Mouse (Mus musculus) embryonic facial prominence, embryonic 14.5 days (tissue): ENCODE measurements at regions not wholly inside any gene's neighbourhood (a gene's known extent, or its start where the extent isn't known, plus 50 kb on each side); places are given as distances from the start of the nearest gene placed in this dataset.
A peak's percentile ranks its signal among the peaks of the same experiment; 100 is the strongest.
"Not testable (repeated sequence)": the region's sequence is repeated elsewhere in the genome, so short reads cannot be mapped to it uniquely, and the experiment has no call there.

ENCODE experiments used
- ATAC-seq: fragments of 200-750 bp; cut with Nextera tagmentation; 2 replicates; pipeline ENCODE4 v1.8.0; 2017; ENCODE audit warnings: low read depth, moderate number of reproducible peaks, moderate TSS enrichment
- DNase-seq: peaks from one replicate; pipeline ENCODE4 v3.0.0-alpha.2; 2015; ENCODE audit warnings: low spot score
- H3K27ac ChIP-seq: fragments of 300-500 bp; sonication (generic); replicated peaks from 2 replicates; pipeline ENCODE4 v1.5.1; 2014; ENCODE audit warnings: low read depth, mild to moderate bottlenecking, low read length, moderate library complexity
- H3K27me3 ChIP-seq: fragments of 300-500 bp; sonication (generic); replicated peaks from 2 replicates; pipeline ENCODE4 v1.6.1; 2014; ENCODE audit warnings: low read length; ENCODE audit not compliant: control insufficient read depth, insufficient read depth
- H3K36me3 ChIP-seq: fragments of 300-500 bp; sonication (generic); 2 replicates; pipeline ENCODE4 v1.6.1; 2014; ENCODE audit warnings: low read length, mixed read lengths; ENCODE audit not compliant: control insufficient read depth, insufficient read depth
- H3K4me1 ChIP-seq: fragments of 300-500 bp; sonication (generic); 2 replicates; pipeline ENCODE4 v1.6.1; 2014; ENCODE audit warnings: antibody characterized with exemption, low read length; ENCODE audit not compliant: control insufficient read depth, insufficient read depth
- H3K4me2 ChIP-seq: fragments of 300-500 bp; sonication (generic); 2 replicates; pipeline ENCODE4 v1.6.1; 2014; ENCODE audit warnings: low read depth, mild to moderate bottlenecking, low read length, moderate library complexity, mixed read lengths
- H3K4me3 ChIP-seq: fragments of 300-500 bp; sonication (generic); 2 replicates; pipeline ENCODE4 v1.5.1; 2014; ENCODE audit warnings: low read depth, mild to moderate bottlenecking, low read length
- H3K9ac ChIP-seq: fragments of 300-500 bp; sonication (generic); 2 replicates; pipeline ENCODE4 v1.6.1; 2014; ENCODE audit warnings: low read depth, mild to moderate bottlenecking, low read length, moderate library complexity, mixed read lengths
- H3K9me3 ChIP-seq: fragments of 300-500 bp; sonication (generic); 2 replicates; pipeline ENCODE4 v1.6.1; 2016; ENCODE audit warnings: low read length; ENCODE audit not compliant: control insufficient read depth
- WGBS: fragments of 180-500 bp; shearing (Covaris S2); extraction: QIAGEN DNeasy Blood & Tissue Kit; methylation state at CpG from one replicate; pipeline ENCODE4 v1.1.7; 2014; 5-methylcytosine and 5-hydroxymethylcytosine counted together

- whole genome bisulfite sequencing: 95% methylated on average over 2 of the region's 2 CpGs
- Histone ChIP-seq H3K4me1 (no peaks in the 10 kb centered on the region), H3K9ac (no peak overlapping the region), H3K36me3 (no peaks in the 10 kb centered on the region), H3K27ac (no peak overlapping the region), H3K9me3 (no peaks in the 10 kb centered on the region), H3K4me3 (no peak overlapping the region), H3K4me2 (no peak overlapping the region), H3K27me3 (no peaks in the 10 kb centered on the region)
- DNase-seq (no peak), ATAC-seq (no peak)
Measured at GRCm38 (mm10) chr8:35087070-35087469, 678.5 kb upstream of the Gm19410 start.

- Histone ChIP-seq H3K4me1 (no peaks in the 10 kb centered on the region), H3K27ac (no peak overlapping the region), H3K27me3 (no peaks in the 10 kb centered on the region), H3K4me2 (no peak overlapping the region), H3K9me3 (no peaks in the 10 kb centered on the region), H3K9ac (no peak overlapping the region), H3K4me3 (no peak overlapping the region), H3K36me3 (no peaks in the 10 kb centered on the region)
- no peak for ATAC-seq
- peak; percentile 8 for DNase-seq
- 69% methylated on average over 18 of the region's 18 CpGs for WGBS
Measured at GRCm38 (mm10) chr8:35088380-35089244, 677.0 kb upstream of the Gm19410 start.

GRCm38 (mm10) chr8:35089519-35089918, 676.1 kb upstream of the Gm19410 start:
- no peak overlapping the region for H3K9ac ChIP-seq
- no peak for DNase-seq
- H3K9me3 ChIP-seq: no peaks in the 10 kb centered on the region
- no peaks in the 10 kb centered on the region for H3K4me1 ChIP-seq
- no peak overlapping the region for H3K4me3 ChIP-seq
- no peak overlapping the region for H3K4me2 ChIP-seq
- 94% methylated on average over 8 of the region's 8 CpGs for WGBS
- no peaks in the 10 kb centered on the region for H3K36me3 ChIP-seq
- H3K27me3 ChIP-seq: no peaks in the 10 kb centered on the region
- ATAC-seq: no peak
- H3K27ac ChIP-seq: no peak overlapping the region

GRCm38 (mm10) chr8:35101701-35102100, 663.9 kb upstream of the Gm19410 start:
- ATAC-seq (no peak), DNase-seq (no peak)
- H3K4me3 ChIP-seq: no peak overlapping the region
- no peaks in the 10 kb centered on the region for H3K27me3 ChIP-seq
- no peak overlapping the region for H3K9ac ChIP-seq
- H3K9me3 ChIP-seq: no peaks in the 10 kb centered on the region
- no peaks in the 10 kb centered on the region for H3K36me3 ChIP-seq
- H3K4me2 ChIP-seq: no peak overlapping the region
- H3K27ac ChIP-seq: no peak overlapping the region
- H3K4me1 ChIP-seq: no peaks in the 10 kb centered on the region
- 68% methylated on average over 5 of the region's 5 CpGs for WGBS

- H3K4me2 ChIP-seq, H3K9ac ChIP-seq, DNase-seq, ATAC-seq, H3K27me3 ChIP-seq, H3K27ac ChIP-seq, H3K9me3 ChIP-seq, H3K36me3 ChIP-seq, H3K4me3 ChIP-seq, H3K4me1 ChIP-seq: not testable (repeated sequence)
- WGBS: 93% methylated on average over 3 of the region's 3 CpGs
Measured at GRCm38 (mm10) chr8:35102102-35102501, 663.5 kb upstream of the Gm19410 start.

GRCm38 (mm10) chr8:35104465-35104876, 661.1 kb upstream of the Gm19410 start:
- ATAC-seq, H3K27me3 ChIP-seq, H3K4me1 ChIP-seq, H3K27ac ChIP-seq, H3K9me3 ChIP-seq, H3K36me3 ChIP-seq, H3K9ac ChIP-seq, H3K4me2 ChIP-seq, H3K4me3 ChIP-seq, DNase-seq: not testable (repeated sequence)

- ATAC-seq (no peak), DNase-seq (no peak)
- H3K27me3 ChIP-seq: no peaks in the 10 kb centered on the region
- WGBS: 81% methylated on average over 27 of the region's 27 CpGs
- no peaks in the 10 kb centered on the region for H3K4me1 ChIP-seq
- no peak overlapping the region for H3K9ac ChIP-seq
- H3K27ac ChIP-seq: no peak overlapping the region
- H3K9me3 ChIP-seq: no peaks in the 10 kb centered on the region
- H3K4me2 ChIP-seq: no peak overlapping the region
- no peaks in the 10 kb centered on the region for H3K36me3 ChIP-seq
- H3K4me3 ChIP-seq: no peak overlapping the region
Measured at GRCm38 (mm10) chr8:35109506-35110217, 655.9 kb upstream of the Gm19410 start.

GRCm38 (mm10) chr8:35110286-35110685, 655.3 kb upstream of the Gm19410 start:
- DNase-seq (no peak), ATAC-seq (no peak)
- no peaks in the 10 kb centered on the region for H3K36me3 ChIP-seq
- no peak overlapping the region for H3K4me2 ChIP-seq
- no peak overlapping the region for H3K4me3 ChIP-seq
- H3K9me3 ChIP-seq: no peaks in the 10 kb centered on the region
- H3K9ac ChIP-seq: no peak overlapping the region
- WGBS: 93% methylated on average over 8 of the region's 8 CpGs
- no peak overlapping the region for H3K27ac ChIP-seq
- H3K27me3 ChIP-seq: no peaks in the 10 kb centered on the region
- no peaks in the 10 kb centered on the region for H3K4me1 ChIP-seq
